Mouse (Mus musculus) adrenal gland, adult 2 months (tissue): Measurements from ENCODE around the gene Kcnk15. TPM values are rescaled to one million over a fixed set of nuclear protein-coding genes. Genes with fewer than 3 reads are reported as not detected.

Experiments
- DNase-seq: peaks from one replicate; pipeline ENCODE4 v3.0.0; 2021
- long read RNA-seq: library from polyadenylated mRNA; stranded (forward); transcript quantifications from one replicate; pipeline ENCODE4 v2.0.0, GENCODE M21; 2021
- polyA plus RNA-seq: library from polyadenylated mRNA; depleted of rRNA; stranded (reverse); fragments of >200 nt; gene quantifications from 2 replicates; pipeline ENCODE4 v1.2.3, GENCODE M21; 2012; rRNA removed
- total RNA-seq, 2 experiments: library from RNA; stranded (reverse); gene quantifications; 2 replicates each; pipeline ENCODE4 v1.2.3; 2021

The Kcnk15 gene
- total RNA-seq (not detected), polyA plus RNA-seq (0.19 TPM in 1 of 2 replicates, not detected in the other)
- long read RNA-seq: 0 reads

DNA sequence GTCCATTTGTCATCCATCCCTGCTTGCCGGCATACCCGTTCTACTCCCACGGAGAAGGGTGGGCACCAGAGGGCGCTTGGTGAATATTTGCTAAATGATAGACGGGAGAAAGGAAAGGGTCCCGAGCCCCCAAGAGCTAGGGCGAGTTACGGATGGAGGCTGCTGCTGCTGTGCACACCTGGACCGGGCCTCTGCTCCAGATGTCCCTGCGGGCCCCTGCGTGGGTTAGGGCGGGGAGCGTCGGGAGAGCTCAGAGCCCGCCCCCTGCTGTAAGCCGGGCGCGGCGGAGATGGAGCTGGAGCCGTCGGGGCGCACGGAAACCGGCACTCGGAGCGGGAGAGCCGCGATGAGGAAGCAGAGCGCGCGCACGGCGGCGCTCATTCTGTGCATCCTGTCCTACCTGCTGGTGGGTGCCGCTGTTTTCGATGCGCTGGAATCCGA is at the start of gene Kcnk15:
Kcnk15 (plus strand) TSS at position 191 of the 441 bp plus-strand sequence.
- no peak for DNase-seq

DNA sequence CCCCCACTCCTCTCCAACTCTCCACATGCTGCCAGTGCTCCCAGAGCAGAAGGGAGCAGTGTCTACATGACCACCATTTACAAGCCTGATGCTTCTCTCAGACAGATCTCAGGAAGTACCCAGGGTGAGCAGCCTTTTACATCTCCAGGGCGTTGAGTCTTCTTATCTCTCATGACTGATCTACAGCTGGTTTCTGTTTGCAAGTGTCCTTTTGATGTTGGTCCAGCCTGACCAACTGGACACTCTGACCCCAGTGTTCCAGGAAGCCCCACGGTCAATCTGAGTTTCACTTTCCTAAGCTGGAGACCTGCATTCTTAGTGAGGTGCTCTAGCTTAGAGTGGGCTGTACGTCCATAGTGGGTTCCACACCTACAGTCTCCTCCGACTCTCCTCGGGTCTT is 49.6 kb upstream of the Kcnk15 start:
- DNase-seq: no peak

DNA sequence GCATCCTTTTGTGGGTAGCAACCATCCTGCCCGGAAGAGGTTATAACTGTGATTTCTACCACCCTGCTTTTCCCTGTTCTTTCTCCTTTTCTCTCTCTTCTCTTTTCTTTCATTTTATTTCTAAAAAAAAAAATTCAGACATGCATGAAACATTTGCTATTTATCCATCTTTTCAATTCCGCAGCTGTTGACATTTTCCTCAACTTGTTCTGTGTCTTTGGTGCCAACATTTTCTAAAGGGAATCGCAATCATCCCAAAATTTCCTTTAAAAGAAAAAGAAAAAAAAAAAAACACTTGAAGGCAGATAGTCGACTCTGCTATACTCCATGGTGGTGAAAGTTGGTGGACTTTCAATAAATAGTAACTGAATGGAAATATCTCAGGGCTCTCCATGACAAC is 44.3 kb upstream of the Kcnk15 start:
- DNase-seq: no peak

DNA sequence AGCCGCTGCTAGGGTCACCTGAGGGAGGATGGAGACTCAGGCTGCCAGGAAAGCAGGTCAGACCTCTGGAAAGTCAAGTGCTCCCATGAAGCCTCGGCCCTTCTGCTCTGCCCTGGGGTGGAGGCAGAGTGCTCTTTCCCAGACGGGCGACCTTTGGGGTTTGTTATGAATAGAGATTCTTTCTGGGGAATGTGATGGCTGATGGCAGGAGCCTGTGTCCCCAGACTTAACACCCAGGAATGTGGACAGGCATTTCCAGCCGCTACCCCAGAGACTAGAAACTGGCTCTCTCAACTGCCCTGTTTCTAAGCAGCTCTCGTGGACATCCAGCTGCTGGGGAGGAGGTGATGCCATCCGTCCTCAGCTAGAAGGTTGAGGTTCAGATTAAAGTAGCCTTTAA is 43.7 kb upstream of the Kcnk15 start:
- DNase-seq: no peak

- DNase-seq: no peak
Observed at GRCm38 (mm10) chr2:163813077-163813476, 40.4 kb upstream of the Kcnk15 start.

DNA sequence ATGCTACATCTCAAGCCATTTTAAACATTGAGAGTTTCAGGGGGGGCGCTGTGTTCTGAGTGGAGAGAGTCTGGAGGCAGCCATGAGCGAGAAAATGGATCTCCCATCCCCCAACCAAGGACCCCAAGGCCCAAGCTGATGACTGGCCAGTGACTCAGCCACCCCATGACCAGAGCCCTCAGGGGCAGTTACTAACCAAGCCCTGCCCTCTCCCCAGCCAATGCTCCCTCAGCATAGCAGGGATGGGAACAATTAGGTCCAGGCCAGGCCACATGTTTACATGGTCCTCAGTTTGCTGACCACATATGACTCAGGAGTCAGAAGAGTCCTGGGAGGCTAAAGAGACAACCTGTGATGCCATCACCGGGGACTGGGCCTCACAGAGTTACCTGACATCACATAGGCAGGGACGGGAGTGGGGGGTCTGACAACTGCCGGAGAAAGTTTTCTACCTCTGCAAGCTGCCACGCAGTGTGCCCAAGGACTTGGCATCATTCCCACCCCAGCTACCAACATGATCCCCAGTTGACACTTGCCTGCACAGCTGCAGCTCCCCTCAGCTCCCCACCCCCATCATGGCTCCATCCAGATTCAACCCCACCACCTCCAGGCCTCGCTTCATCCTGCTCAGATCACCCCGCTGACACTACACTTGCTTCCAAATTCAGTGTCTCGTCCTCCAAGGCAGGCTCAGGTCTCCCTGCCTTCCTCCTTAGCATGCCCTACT is 38.5 kb upstream of the Kcnk15 start:
- peak; percentile 63 for DNase-seq

DNA sequence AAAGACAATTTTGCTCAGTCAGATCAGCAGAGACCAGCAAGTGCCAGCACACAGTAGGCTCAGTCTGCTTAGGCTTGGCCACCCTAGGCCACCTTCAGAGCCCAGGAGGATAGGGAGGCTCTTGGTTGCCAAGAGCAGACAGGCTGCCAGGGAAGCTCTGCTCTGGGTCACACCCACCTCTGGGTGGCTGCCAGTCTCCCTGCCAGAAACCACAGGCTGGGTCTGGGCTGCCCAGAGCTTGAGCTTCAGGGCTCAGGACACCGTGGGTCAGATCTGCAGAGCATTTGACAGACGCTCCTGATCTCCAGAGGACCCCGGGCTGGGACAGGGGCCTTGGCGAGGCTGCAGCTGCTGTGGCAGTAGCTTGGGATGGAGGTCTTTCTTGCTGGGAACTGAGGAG is 32.8 kb upstream of the Kcnk15 start, which contains the start of gene Ccn5:
Ccn5 (plus strand) TSS at position 255 of the 400 bp plus-strand sequence.
- peak; percentile 87 for DNase-seq

GRCm38 (mm10) chr2:163823248-163823647 is 30.2 kb upstream of the Kcnk15 start:
- peak; percentile 41 for DNase-seq

- DNase-seq: peak; percentile 28
Observed at GRCm38 (mm10) chr2:163823771-163824170, 29.7 kb upstream of the Kcnk15 start.

- DNase-seq: peak; percentile 47
Observed at GRCm38 (mm10) chr2:163825861-163826260, 27.6 kb upstream of the Kcnk15 start.

DNA sequence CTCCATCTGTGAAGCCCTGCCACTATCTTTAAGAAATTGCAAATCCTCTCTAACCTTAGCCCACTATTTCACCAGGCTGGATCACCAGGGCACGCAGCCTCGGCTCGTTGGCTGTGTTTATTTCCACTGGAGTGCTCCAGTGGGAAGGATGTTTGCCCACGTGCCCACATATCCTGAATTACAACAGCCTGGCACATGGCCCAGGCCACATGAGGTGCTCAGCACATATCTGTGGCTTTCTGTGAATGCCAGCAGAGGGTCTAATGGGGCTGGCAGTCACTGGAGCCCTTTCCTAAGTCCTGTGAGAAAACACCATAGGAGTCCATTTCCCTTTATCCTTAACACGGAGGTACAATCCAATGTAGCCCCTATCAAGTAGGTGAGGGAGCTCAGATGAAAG is 27.0 kb upstream of the Kcnk15 start:
- DNase-seq: no peak

- DNase-seq: no peak
Observed at GRCm38 (mm10) chr2:163831163-163831562, 22.3 kb upstream of the Kcnk15 start.

- peak; percentile 81 for DNase-seq
Observed at GRCm38 (mm10) chr2:163838043-163838442, 15.4 kb upstream of the Kcnk15 start.

- peak; percentile 81 for DNase-seq
Observed at GRCm38 (mm10) chr2:163839519-163839918, 13.9 kb upstream of the Kcnk15 start.

GRCm38 (mm10) chr2:163842043-163842442 is 11.4 kb upstream of the Kcnk15 start:
- no peak for DNase-seq

GRCm38 (mm10) chr2:163857233-163857632 is 3.8 kb downstream of the Kcnk15 start:
- no peak for DNase-seq

DNA sequence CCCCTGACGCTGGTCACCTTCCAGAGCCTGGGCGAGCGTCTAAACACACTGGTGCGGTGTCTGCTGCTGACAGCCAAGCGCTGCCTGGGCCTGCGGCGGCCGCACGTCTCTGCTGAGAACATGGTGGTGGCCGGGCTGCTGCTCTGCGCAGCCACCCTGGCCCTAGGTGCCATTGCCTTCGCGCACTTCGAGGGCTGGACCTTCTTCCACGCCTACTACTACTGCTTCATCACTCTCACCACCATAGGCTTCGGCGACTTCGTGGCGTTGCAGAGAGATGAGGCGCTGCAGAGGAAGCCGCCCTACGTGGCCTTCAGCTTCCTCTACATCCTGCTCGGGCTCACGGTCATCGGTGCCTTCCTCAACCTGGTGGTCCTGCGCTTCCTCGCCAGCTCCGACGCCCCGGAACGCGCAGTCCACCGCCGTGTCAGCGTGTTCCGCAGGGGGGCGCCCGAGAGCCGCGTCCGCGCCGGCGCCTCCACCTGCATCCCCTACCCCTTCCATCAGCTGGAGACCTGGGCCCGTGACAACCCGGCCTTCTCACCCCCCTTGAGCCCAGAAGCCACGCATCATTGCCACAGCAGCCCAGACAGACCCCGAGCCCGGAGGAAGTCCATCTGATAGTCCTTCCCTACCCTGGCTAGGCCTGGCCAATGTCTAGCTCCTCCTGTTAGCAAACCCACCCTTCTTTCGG is 5.0 kb downstream of the Kcnk15 start:
- peak; percentile 66 for DNase-seq

- DNase-seq: no peak
Observed at GRCm38 (mm10) chr2:163865311-163865710, 11.9 kb downstream of the Kcnk15 start.

DNA sequence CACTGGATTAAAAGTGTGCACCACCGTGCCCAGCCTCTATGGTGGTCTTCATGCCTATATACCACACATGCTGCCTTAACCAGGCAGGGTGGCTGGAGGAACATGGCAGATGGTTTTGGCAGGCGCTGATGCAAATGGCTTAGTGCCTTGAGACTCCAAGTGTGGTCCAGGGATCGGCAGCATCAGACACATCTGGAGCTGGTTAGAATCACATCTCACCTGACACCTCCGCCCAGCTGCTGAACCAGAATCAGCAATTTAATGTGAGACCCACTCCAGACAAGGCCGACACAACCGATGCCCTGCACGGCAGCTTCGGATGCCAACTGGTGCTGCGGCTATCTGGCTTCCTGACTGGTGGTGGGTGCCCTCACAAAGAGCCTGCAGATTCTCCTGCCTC is 12.6 kb downstream of the Kcnk15 start:
- no peak for DNase-seq

GRCm38 (mm10) chr2:163869783-163870182 is 16.3 kb downstream of the Kcnk15 start:
- DNase-seq: no peak

- DNase-seq: no peak
Observed at GRCm38 (mm10) chr2:163871266-163871665, 17.8 kb downstream of the Kcnk15 start.

DNA sequence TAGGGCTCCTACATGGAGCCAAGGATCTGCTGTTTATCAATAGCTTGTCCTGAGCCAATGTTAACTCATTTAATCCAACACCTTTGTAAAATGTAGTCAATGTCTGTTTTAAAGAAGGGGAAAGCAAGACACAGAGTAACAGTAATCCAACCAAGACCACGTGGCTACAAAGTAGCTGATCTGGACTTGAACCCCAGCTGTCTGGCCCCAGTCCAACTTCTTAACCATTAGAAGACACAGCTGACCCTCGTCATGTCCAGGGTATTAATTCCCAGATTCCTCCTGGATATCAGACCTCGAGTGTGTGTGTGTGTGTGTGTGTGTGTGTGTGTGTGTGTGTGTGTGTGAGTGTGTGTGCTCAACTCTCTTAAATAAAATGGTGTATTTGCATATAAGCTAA is 18.5 kb downstream of the Kcnk15 start:
- no peak for DNase-seq

DNA sequence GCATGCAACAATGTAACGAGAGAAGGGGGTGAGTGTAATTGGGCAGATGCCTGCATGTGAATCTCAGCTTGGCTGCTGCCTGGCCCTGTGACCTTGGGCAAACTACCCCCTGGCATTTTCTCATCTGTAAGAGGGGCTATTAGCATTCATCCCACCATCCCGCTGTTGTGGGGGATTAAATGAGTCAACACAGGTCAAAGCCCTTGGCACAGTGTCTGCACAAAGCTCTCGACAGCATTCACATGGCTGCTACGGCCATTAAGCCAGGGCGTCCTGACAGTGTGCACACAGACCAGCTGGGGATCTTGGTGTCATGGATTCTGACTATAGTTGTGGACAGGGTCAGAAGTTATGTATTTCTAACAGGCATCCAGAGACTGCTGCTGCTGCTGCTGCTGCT is 21.4 kb downstream of the Kcnk15 start:
- no peak for DNase-seq
